Mouse (Mus musculus) kidney, postnatal 0 days (tissue): ENCODE measurements at regions not wholly inside any gene's neighbourhood (a gene's known extent, or its start where the extent isn't known, plus 50 kb on each side); places are given as distances from the start of the nearest gene placed in this dataset.
A peak's percentile ranks its signal among the peaks of the same experiment; 100 is the strongest.

Source experiments
- ATAC-seq: fragments of 200-750 bp; cut with Nextera tagmentation; replicated peaks from 2 replicates; pipeline ENCODE4 v1.8.0; 2017; ENCODE audit warnings: low read depth, moderate number of reproducible peaks, moderate TSS enrichment, moderate library complexity; ENCODE audit not compliant: low FRiP score
- DNase-seq: peaks from one replicate; pipeline ENCODE4 v3.0.0-alpha.2; 2016; ENCODE audit warnings: low spot score
- H3K27ac ChIP-seq: fragments of 300-500 bp; sonication (generic); 2 replicates; pipeline ENCODE4 v1.5.1; 2014; ENCODE audit warnings: mild to moderate bottlenecking
- H3K27me3 ChIP-seq: fragments of 300-500 bp; sonication (generic); 2 replicates; pipeline ENCODE4 v1.6.1; 2014; ENCODE audit warnings: low read length, mixed read lengths; ENCODE audit not compliant: insufficient read depth
- H3K36me3 ChIP-seq: fragments of 300-500 bp; sonication (generic); 2 replicates; pipeline ENCODE4 v1.6.1; 2014; ENCODE audit warnings: low read length, mixed read lengths; ENCODE audit not compliant: insufficient read depth
- H3K4me1 ChIP-seq: fragments of 300-500 bp; sonication (generic); replicated peaks from 2 replicates; pipeline ENCODE4 v1.6.1; 2014; ENCODE audit warnings: antibody characterized with exemption, low read length, mixed read lengths; ENCODE audit not compliant: insufficient read depth
- H3K4me2 ChIP-seq: fragments of 300-500 bp; sonication (generic); 2 replicates; pipeline ENCODE4 v1.6.1; 2014; ENCODE audit warnings: mild to moderate bottlenecking, low read length, moderate library complexity, mixed read lengths
- H3K4me3 ChIP-seq: fragments of 300-500 bp; sonication (generic); replicated peaks from 2 replicates; pipeline ENCODE4 v1.5.1; 2014; ENCODE audit warnings: low read depth, low read length
- H3K9ac ChIP-seq: fragments of 300-500 bp; sonication (generic); 2 replicates; pipeline ENCODE4 v1.6.1; 2014; ENCODE audit warnings: low read depth, low read length
- H3K9me3 ChIP-seq: fragments of 300-500 bp; sonication (generic); replicated peaks from 2 replicates; pipeline ENCODE4 v1.6.1; 2016; ENCODE audit warnings: low read length, inconsistent platforms, mixed read lengths
- CTCF ChIP-seq: IDR thresholded peaks from 2 replicates; pipeline ENCODE4 v1.5.1; 2016; ENCODE audit warnings: antibody characterized with exemption, low read depth, mild to moderate bottlenecking, moderate library complexity
- WGBS: fragments of 180-500 bp; shearing (Covaris S2); extraction: QIAGEN DNeasy Blood & Tissue Kit; methylation state at CpG from one replicate; pipeline ENCODE4 v1.1.7; 2014; 5-methylcytosine and 5-hydroxymethylcytosine counted together

GRCm38 (mm10) chr3:75696117-75697077, 51.6 kb upstream of the Gm29133 start:
- no peak overlapping the region for H3K27ac ChIP-seq
- no peaks in the 10 kb centered on the region for H3K4me1 ChIP-seq
- DNase-seq (peak; percentile 20), ATAC-seq (no peak; the same call in 1 of the 2 replicates)
- 50% methylated on average over 13 of the region's 13 CpGs for WGBS
- H3K9ac ChIP-seq: no peak overlapping the region
- no peak for TF ChIP-seq CTCF
- H3K4me2 ChIP-seq: no peak overlapping the region
- H3K4me3 ChIP-seq: no peak overlapping the region
- no peaks in the 10 kb centered on the region for H3K36me3 ChIP-seq
- no peaks in the 10 kb centered on the region for H3K9me3 ChIP-seq
- no peaks in the 10 kb centered on the region for H3K27me3 ChIP-seq
